Mouse (Mus musculus) lung, postnatal 25 days (tissue): Measurements from ENCODE around the gene St6galnac5.

Source experiments
- DNase-seq: peaks from one replicate; pipeline ENCODE4 v3.0.0; 2022; ENCODE audit warnings: low spot score

St6galnac5 gene

GRCm38 (mm10) chr3:152913150-152913549 is 68.9 kb downstream of the St6galnac5 start:
- no peak for DNase-seq

DNA sequence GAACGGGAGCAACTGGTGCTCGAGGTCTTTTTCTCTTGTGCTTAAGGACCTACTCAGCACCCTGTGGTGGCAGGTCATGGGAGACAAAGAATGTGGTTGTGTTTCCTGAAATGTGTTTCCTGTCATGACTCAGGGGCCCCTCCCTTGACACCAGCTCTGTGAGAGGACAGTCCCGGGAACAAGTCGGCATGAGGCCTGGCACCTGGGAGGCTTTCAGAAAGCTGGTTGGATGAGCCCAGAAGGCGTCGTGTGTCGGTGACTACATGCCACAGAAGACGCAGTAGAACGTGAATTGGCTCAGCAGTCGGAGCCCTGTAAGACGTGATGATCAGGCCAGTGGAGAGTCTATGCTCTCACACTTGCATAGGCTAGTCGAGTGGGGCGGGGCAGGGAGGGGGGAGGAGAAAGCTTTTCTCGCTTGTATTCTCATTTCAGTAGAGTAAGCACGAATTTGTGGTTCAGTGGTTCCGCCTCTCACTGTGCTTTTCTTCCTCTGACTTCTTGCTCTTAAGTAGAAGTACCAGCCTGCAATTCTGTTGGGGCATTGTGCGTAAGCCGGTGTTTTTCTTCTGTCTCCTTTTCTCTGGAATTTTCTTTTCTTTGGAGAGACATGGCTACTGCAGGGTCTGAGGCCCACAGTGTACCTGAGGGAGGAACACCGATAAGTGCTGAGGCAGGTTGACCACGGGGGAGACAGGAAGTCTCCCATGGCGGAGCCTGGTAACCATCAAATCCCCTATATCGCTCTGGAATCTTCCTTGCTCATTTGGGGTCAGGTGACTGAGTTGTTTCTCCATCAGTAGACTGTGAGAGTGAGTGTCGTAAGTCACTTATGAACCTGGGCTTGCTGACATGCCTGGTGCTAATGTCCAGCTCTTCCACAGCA is 69.6 kb downstream of the St6galnac5 start:
- peak; percentile 15 for DNase-seq

GRCm38 (mm10) chr3:152911578-152911977 is 70.5 kb downstream of the St6galnac5 start:
- DNase-seq, result no peak

DNA sequence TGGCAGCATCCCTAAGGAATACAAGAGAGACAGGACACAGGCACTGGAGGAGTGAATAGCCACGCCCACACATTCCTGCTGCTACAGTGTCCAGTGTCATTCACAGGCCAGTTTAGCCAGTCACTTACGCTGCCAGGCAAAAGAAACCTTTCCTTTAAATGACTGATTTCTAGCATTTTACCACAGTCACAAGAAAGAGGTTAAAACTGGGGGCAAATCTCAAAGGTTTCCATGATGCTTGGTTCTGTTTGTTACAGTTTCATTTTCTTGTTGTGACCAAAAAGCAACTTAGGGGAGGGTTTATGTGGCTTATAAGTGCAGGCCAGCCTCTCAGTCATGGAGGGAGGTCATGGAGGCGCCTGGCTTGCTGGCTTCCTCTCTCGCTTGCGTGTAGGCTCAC is 74.4 kb downstream of the St6galnac5 start:
- DNase-seq, result no peak

- no peak for DNase-seq
Observed at GRCm38 (mm10) chr3:152907087-152907486, 75.0 kb downstream of the St6galnac5 start.

GRCm38 (mm10) chr3:152905800-152906199 is 76.2 kb downstream of the St6galnac5 start:
- no peak for DNase-seq

- no peak for DNase-seq
Observed at GRCm38 (mm10) chr3:152905026-152905425, 77.0 kb downstream of the St6galnac5 start.

DNA sequence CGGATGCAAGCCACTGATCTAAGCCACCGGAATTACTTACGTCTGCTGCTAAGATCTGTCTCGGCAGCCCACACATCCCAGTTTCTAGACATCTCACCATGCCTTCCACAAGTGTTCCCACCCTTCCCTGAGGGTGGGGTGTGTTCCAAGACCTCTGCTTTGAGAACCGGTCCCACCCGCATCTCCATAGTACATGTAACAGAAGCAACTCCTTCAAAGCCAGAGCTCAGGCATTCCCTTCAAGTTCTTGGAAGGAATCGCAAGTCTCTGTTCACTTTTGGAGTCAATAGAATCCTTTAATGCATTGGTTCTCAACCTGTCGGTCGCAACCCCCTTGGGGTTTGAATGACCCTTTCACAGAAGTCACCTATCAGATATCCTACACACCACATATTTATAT is 83.1 kb downstream of the St6galnac5 start:
- no peak for DNase-seq

DNA sequence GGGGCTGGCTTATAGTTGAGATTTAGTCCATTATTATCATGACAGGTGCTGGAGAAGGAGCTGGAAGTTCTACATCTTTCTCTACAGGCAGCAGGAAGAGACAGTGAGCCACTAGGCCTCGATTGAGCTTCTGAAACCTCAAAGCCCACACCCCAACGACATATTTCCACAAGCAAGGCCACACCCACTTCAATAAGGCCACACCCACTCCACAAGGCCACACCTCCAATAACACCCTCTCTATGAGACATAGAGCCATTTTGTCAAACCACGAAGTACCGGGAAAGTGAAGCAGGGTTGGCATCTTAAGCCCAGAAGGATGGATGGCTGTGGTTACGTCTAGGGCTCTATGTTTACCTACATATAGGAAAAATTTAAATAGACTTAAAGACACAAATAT is 84.8 kb downstream of the St6galnac5 start:
- no peak for DNase-seq

DNA sequence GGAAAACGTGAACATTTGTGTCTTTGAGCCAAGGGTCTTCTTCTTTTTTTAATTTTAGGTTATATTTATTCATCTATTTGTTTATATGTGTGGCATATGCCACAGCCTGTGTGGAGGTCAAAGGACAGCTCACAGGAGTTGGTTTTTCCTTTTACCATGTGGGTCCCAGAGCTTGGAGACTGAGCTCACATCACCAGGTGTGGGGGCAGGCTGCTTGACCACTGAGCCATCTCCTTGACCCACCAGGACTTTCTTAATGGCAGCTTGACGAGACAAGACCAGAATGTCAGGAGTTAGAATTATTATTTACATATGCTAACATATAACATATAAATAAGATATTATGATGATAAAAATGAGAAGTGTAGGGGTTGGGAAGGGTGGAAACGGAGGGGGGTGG is 85.9 kb downstream of the St6galnac5 start:
- no peak for DNase-seq

- no peak for DNase-seq
Observed at GRCm38 (mm10) chr3:152894935-152895334, 87.1 kb downstream of the St6galnac5 start.

DNA sequence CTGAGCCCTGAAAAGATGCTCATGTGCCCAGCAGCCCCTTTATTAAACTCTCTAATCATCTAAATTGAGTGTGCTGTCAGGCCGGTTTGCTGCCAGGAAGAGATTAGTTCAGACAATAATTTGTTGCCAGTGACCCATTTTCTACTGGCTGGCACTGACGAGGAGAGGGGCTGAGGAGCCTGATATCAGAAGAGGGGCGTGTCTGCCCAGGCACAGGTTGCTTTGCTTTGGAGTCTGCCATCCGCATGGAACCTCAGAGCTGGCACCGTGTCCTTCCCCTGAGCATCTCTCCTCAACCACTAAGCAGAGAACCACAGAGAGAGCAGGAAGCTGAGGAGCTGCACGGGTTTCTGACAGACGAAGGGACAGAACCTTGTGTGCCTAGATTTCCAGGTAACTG is 93.9 kb downstream of the St6galnac5 start:
- DNase-seq, result no peak

GRCm38 (mm10) chr3:152886749-152887148 is 95.3 kb downstream of the St6galnac5 start:
- no peak for DNase-seq

GRCm38 (mm10) chr3:152883556-152883955 is 98.5 kb downstream of the St6galnac5 start:
- DNase-seq, result no peak

GRCm38 (mm10) chr3:152881706-152882105 is 100.3 kb downstream of the St6galnac5 start:
- DNase-seq, result no peak

DNA sequence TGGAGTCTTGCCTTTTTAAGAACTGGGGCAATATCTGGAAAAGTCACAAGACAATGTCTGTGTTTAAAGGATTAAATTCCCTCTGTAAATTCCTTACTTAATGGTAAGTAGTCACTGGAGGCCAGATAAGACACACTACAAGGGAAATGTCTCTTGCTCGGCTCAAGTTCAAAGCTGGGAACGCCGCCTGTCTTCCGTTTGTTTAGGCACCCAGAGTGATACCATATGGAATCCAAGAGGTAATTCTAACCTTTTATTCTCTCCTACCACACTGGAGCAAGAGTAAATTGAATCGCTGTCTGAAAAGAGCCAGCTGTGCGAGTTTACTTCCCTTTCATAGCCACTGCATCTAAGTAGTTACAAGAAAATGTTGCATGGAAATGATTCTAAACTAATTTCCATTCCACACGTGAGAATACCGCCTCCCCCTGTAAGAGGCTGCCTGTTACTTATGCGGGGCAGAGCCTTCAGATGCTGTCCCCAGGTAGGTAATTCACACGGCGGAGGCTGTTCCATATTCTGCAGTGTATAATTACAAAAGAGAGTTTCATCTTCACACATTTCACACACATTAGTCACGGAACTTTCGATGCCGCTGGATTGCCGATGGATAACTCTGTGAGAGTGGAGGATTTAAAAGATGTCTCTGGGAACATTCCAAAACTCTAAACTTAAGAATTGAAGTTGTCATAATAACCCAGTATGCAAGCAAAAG is 101.8 kb downstream of the St6galnac5 start:
- DNase-seq, result no peak

- DNase-seq, result no peak
Observed at GRCm38 (mm10) chr3:152875723-152876290, 106.2 kb downstream of the St6galnac5 start.

DNA sequence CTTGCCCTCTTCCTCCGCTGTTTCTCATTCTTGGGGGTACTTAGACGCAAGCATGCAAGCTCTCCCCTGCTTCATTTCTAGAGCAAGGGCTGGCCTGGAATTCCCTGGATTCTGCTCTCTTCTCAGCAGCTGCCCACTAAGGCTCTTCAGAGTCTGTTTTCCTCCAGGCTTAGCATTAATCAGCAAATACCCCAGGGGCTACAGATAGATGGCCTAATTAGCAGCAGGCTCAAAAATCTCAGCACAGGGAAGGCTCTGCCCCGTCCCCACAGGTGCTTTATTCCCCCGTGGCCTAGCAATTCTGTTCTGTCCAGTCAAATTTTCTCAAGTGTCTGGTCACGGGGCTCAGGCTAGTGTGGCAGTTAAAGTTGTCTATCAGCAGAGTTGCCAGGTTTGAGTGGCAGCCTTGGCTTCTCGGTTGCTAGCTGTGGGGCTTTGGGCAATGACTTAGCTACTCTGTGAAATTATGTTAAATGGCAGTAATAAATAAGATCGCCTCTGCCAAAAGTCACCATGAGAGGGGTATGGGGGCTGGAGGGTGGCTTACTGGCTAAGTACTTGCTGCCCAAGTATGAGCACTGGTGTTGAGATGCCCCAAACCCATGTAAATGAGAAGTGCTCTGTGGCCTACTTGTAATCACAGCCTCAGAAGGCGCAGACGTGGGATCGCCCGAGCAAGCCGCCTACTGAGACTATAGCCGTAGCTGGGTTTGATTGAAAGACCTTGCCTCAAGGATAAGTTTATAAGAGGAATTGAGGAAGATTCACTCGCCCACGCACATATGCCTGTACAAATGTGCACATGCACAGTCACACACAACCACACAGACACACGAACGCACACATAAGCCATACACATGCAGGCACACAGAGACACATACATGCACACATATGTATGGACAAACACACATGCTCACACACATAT is 107.4 kb downstream of the St6galnac5 start:
- no peak for DNase-seq

DNA sequence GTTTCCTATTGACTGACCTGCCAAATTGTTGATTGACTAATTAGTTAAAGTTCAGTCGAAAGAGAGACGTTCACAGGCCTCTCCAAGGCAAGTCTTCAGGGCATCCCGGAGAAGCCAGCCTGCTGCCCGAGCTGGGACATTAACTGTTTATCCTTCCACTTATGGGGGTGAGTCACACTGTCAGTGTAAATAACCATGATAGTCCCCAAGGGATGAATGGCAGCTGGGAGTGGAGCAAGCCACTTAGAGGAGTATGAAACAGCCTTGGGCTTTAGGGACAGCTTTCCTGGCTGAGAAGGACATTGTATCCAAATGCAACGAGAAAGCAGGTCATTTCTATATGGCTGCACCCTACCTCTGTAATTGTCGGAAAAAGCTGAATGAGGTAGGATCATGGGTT is 109.5 kb downstream of the St6galnac5 start:
- no peak for DNase-seq

- DNase-seq, result no peak
Observed at GRCm38 (mm10) chr3:152872054-152872453, 110.0 kb downstream of the St6galnac5 start.

DNA sequence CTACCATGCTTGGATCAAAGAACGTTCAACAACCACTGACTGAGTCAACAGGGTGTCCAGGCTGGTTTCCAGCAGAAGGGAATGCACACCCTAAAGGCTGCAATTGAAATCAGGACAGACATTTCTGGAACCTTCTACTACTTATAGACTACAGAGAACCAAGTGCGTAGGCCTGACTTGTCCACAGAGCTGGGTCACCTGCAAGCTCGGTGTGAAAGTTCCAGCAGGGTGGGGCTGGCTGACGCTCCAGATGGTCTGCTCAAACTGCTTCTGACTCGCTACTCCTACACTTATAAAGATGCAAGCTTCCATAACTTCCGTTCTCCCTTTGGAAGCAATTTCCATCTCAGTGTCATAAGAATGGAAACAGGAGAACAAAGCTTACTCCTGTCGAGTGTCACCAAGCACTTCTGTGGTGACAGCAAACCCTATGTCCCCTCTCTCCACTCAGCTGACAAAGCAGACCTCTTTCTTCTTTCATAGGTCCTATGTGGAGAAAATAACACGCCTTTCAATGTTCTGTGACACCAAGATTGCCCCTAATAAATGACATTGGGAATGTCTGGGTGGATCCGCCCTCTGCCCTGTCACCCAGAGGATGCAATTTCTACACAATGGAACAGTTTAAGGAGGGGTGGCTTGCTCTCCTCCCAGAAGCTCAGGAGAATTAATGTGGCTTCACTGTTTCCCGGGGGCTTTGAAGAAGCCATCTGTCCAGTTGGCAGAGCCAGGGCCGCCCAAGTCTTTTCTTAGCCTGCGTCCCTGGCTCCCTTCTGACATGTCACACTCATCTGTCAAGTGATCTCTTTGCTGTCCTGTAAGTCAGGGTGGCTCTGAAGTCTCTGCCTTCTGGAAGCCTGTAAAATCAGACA is 114.2 kb downstream of the St6galnac5 start:
- DNase-seq, result no peak
